Mouse (Mus musculus) embryo, embryonic 9.5 days (tissue): ENCODE measurements around the gene Foxf1.

Experiments
- DNase-seq: peaks from one replicate; pipeline ENCODE4 v3.0.0-alpha.2; 2017; ENCODE audit errors: extremely low spot score

Foxf1 gene

DNA sequence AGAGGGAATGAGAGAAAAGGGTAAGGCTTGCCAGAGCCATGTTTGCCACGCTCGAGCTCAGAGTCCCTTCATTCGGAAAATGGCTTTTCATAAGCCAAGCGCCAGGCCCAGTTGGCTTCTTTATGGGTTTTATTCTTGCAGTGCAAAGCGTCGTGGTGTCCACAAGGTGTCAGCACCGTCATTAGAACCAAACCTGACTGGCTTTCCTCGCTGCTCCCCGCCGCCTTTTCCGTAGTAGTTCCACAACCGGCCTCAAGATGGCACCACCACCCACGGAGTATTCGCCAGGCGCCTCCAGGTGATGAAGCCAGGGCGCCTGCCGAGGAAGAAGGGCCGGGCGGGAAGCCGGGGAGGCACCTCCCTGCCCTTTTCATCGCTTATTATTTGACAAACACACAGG lies 29.1 kb downstream of the Foxf1 start:
- peak; percentile 99 for DNase-seq

DNA sequence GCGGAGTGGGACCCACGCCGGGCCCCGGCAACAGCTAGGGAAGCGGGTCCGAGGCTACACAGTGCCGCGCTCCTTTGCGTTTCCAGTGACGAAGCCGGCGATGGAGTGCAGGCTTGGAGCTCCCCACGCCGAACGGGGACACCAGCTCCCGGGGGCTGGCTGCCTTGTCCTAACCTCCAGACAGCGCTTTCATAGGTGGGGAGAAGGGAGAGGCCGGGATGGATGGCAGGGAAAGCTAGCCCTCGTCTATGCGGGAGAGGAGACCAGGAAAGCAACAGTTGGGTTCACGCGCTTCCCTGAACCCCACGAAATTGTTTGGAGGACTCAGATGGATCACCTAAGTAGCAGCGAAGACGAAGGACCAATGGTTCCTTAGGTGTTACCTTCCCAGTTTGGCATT lies 30.9 kb downstream of the Foxf1 start:
- DNase-seq: peak; percentile 48

GRCm38 (mm10) chr8:121115948-121116347 lies 31.8 kb downstream of the Foxf1 start, which contains the start of gene Foxc2:
Foxc2 (plus strand) TSS chr8:121116171.
- peak; percentile 82 for DNase-seq

- peak; percentile 64 for DNase-seq
Measured at GRCm38 (mm10) chr8:121116591-121117185, 32.5 kb downstream of the Foxf1 start.

- DNase-seq: peak; percentile 39
Measured at GRCm38 (mm10) chr8:121117186-121117651, 33.0 kb downstream of the Foxf1 start.

DNA sequence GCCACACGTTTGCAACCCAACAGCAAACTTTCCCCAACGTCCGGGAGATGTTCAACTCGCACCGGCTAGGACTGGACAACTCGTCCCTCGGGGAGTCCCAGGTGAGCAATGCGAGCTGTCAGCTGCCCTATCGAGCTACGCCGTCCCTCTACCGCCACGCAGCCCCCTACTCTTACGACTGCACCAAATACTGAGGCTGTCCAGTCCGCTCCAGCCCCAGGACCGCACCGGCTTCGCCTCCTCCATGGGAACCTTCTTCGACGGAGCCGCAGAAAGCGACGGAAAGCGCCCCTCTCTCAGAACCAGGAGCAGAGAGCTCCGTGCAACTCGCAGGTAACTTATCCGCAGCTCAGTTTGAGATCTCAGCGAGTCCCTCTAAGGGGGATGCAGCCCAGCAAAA lies 33.7 kb downstream of the Foxf1 start:
- peak; percentile 47 for DNase-seq

DNA sequence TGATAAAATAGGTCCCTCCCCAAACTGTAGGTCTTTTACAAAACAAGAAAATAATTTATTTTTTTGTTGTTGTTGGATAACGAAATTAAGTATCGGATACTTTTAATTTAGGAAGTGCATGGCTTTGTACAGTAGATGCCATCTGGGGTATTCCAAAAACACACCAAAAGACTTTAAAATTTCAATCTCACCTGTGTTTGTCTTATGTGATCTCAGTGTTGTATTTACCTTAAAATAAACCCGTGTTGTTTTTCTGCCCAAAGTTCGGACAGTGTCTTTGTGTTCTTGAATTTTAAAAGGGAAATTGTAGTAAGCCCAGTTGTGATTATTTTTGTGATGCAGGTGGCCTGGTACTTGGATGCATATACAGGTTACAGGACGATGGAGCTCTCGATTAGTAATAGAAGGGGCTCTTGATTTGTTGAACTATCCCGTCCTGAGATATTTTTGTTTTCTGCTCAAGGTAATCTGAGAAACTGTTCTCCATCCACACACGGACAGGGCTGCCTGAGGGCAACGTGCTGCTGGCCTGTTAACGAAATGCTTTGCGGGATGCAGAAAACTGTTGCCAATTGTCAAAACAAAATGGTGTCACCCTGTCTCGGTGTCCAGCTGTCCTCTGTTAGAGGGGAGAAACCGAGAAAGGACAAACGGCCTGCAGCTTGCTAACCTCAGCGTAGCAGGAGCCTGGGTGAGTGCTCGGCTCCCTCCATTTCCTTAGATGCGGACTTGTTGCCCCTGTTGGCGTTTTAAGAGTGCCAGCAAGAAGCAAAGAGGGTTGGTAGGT lies 34.6 kb downstream of the Foxf1 start:
- DNase-seq: peak; percentile 48

- peak; percentile 29 for DNase-seq
Measured at GRCm38 (mm10) chr8:121119635-121120455, 35.7 kb downstream of the Foxf1 start.

- peak; percentile 20 for DNase-seq
Measured at GRCm38 (mm10) chr8:121120456-121121419, 36.6 kb downstream of the Foxf1 start.

DNA sequence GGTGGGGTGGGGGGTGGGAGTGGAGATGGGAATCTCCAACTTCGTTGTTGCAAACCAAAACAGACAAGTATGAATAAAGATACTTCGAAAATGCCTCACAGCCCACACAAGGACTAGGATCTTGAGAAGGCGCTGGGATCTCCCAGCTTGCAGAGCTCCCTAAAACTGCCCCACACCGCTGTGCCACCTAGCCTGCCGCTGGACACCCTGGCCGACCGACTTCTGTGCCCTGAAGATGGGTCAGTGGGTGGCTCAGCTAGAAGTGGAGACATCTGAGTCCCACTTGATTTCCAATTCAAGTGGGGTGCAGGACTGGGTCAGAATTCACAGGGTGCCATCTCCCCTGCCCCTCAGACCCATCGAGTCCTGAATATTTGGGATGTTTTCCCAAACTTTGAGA lies 37.5 kb downstream of the Foxf1 start:
- DNase-seq: peak; percentile 25

DNA sequence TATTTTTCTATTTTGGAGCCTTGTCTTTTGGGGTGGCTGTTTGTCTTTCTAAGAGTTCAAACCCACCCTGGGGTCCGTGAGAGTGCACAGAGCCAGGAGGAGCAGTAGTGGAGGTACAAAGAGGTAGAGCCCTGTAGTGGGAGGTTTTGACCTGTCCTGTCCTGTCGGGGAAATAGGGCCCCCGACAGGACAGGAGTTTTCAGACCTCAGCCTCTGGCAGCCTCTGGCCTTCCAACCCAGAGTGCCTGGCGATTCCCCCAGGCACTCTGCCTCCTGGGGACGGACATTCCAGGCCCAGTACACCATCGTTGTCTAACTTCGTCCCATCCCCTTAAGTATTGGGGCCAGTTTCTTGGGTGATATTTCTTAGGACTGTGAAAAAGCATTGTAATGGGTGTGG lies 38.2 kb downstream of the Foxf1 start:
- DNase-seq: no peak

DNA sequence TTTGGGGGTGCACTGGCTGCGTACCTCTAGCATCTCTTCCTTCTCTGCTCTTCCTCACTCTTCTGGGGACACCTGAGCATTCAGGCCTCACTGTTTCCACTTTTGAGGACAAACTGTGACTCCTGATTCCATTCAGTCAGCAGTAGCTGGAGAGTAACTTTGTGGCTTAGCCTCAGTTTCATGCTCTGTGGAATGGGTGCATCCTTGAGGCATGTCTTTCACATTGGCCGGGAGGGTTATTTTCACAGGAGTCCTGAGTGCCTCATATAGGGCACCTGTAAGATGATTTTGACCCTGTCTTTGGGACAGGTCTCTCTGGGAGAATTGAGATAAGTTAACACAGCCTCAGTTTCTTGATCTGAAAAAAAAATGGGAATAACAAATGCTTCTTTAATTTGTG lies 38.9 kb downstream of the Foxf1 start:
- DNase-seq: no peak

- DNase-seq: peak; percentile 43
Measured at GRCm38 (mm10) chr8:121124547-121125239, 40.5 kb downstream of the Foxf1 start.

- peak; percentile 90 for DNase-seq
Measured at GRCm38 (mm10) chr8:121125311-121125876, 41.2 kb downstream of the Foxf1 start.

DNA sequence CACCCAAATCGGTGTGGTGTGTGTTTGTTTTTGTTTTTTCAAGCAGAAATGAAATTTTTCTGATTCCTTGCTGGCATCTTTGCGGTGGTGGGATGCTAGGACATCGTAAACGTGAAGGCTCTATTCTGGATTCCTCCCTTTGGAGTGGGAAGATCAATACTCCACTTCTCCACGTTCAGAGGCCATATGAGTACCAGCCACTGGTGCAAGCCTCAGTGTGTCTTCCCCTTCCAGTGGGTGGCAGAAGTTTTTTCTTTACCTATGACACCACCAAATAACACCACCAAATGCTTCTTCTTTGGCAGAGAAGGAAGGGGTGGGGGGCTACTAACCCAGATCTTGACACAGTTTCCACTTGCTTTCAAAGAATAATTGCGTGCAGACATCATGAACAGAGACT lies 42.0 kb downstream of the Foxf1 start:
- peak; percentile 17 for DNase-seq

DNA sequence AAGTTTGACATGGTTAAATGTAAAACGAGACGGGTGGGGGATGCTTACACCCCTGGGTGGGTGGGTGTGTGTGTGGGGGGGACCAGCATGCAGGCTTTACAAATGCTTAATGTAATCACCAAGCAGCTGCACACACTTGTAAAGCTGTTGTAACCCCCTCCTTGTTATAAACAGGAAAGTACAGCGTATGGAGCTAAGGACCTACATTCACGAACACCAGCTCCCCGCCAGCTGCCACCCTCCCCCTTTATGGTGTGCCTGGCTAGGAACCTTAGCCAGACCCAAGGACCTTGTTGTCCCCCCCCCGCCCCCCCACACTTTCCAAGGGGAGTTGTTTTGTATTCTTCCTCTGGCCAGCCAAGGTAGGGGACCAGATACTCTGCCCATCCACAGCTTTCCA lies 42.5 kb downstream of the Foxf1 start:
- DNase-seq: no peak

- DNase-seq: peak; percentile 32
Measured at GRCm38 (mm10) chr8:121127291-121127701, 43.1 kb downstream of the Foxf1 start.

GRCm38 (mm10) chr8:121127756-121128375 lies 43.7 kb downstream of the Foxf1 start, which contains the start of gene Foxl1:
Foxl1 (plus strand) TSS chr8:121127940.
- peak; percentile 62 for DNase-seq

GRCm38 (mm10) chr8:121128531-121129264 lies 44.5 kb downstream of the Foxf1 start:
- peak; percentile 45 for DNase-seq
